Mouse (Mus musculus): Measurements from ENCODE around the gene Cbfb. TPM values are rescaled to one million over a fixed set of nuclear protein-coding genes. Genes with fewer than 3 reads are reported as not detected.

Cbfb gene
- polyA plus RNA-seq, 1 experiment: 14.0 TPM

GRCm38 (mm10) chr8:105265128-105265527 lies 94.7 kb downstream of the Cbfb start:
- Histone ChIP-seq H3K4me1 (ENCODE audit: control insufficient read depth, insufficient read depth, insufficient read length, low read length) (peaks cover 5% of the 10 kb centered on the region; the same call in 1 of the 2 replicates), H3K27ac (replicated peaks; ENCODE audit: low read depth, low read length) (no peak overlapping the region), H3K4me3 (ENCODE audit: insufficient read depth, low read depth, low read length) (peak overlapping the region; percentile 84)

GRCm38 (mm10) chr8:105266775-105267174 lies 96.3 kb downstream of the Cbfb start:
- no peak overlapping the region for H3K27ac ChIP-seq (replicated peaks; ENCODE audit: low read depth, low read length)
- peaks cover 5% of the 10 kb centered on the region; the same call in 1 of the 2 replicates for H3K4me1 ChIP-seq (ENCODE audit: control insufficient read depth, insufficient read depth, insufficient read length, low read length)
- no peak overlapping the region for H3K4me3 ChIP-seq (ENCODE audit: insufficient read depth, low read depth, low read length)

Other genes starting within 250 kb of the Cbfb start
- gene Ces2e, start 244.4 kb upstream of the Cbfb start, polyA plus RNA-seq (2012; ENCODE audit: insufficient read depth, insufficient read length, missing spikeins): not detected in 2 replicates
- not detected in 2 replicates for gene Ces2f, start 223.3 kb upstream of the Cbfb start, polyA plus RNA-seq (2012; ENCODE audit: insufficient read depth, insufficient read length, missing spikeins)
- gene Ces2g, start 209.0 kb upstream of the Cbfb start, polyA plus RNA-seq (2012; ENCODE audit: insufficient read depth, insufficient read length, missing spikeins): 1.5 and 2.6 TPM in 2 replicates
- gene Ces2h, start 169.8 kb upstream of the Cbfb start, polyA plus RNA-seq (2012; ENCODE audit: insufficient read depth, insufficient read length, missing spikeins): not detected in 2 replicates
- gene Ces3a, start 122.1 kb upstream of the Cbfb start, polyA plus RNA-seq (2012; ENCODE audit: insufficient read depth, insufficient read length, missing spikeins): 0.91 TPM in 1 of 2 replicates, not detected in the other
- gene Ces3b, start 86.9 kb upstream of the Cbfb start, polyA plus RNA-seq (2012; ENCODE audit: insufficient read depth, insufficient read length, missing spikeins): not detected in 2 replicates
- gene Ces4a, start 38.9 kb upstream of the Cbfb start, polyA plus RNA-seq (2012; ENCODE audit: insufficient read depth, insufficient read length, missing spikeins): not detected in 2 replicates
- 15.1 and 17.8 TPM in 2 replicates for gene D230025D16Rik, start 54.5 kb downstream of the Cbfb start, polyA plus RNA-seq (2012; ENCODE audit: insufficient read depth, insufficient read length, missing spikeins)
- gene B3gnt9, start 84.5 kb downstream of the Cbfb start, polyA plus RNA-seq (2012; ENCODE audit: insufficient read depth, insufficient read length, missing spikeins): 1.9 and 2.8 TPM in 2 replicates
- 5.1 TPM in 2 replicates for gene Tradd, start 93.9 kb downstream of the Cbfb start, polyA plus RNA-seq (2012; ENCODE audit: insufficient read depth, insufficient read length, missing spikeins)
- gene Fbxl8, start 94.0 kb downstream of the Cbfb start, polyA plus RNA-seq (2012; ENCODE audit: insufficient read depth, insufficient read length, missing spikeins): 2.0 TPM in 2 replicates
- 5.0 and 6.9 TPM in 2 replicates for gene Hsf4, start 99.1 kb downstream of the Cbfb start, polyA plus RNA-seq (2012; ENCODE audit: insufficient read depth, insufficient read length, missing spikeins)
- 57.4 and 71.2 TPM in 2 replicates for gene Nol3, start 105.5 kb downstream of the Cbfb start, polyA plus RNA-seq (2012; ENCODE audit: insufficient read depth, insufficient read length, missing spikeins)
- gene 4931428F04Rik, start 119.2 kb downstream of the Cbfb start, polyA plus RNA-seq (2012; ENCODE audit: insufficient read depth, insufficient read length, missing spikeins): 0.63 and 1.4 TPM in 2 replicates
- 0.83 and 3.3 TPM in 2 replicates for gene Exoc3l, start 125.4 kb downstream of the Cbfb start, polyA plus RNA-seq (2012; ENCODE audit: insufficient read depth, insufficient read length, missing spikeins)
- 22.5 and 27.0 TPM in 2 replicates for gene E2f4, start 127.0 kb downstream of the Cbfb start, polyA plus RNA-seq (2012; ENCODE audit: insufficient read depth, insufficient read length, missing spikeins)
- gene Elmo3, start 134.9 kb downstream of the Cbfb start, polyA plus RNA-seq (2012; ENCODE audit: insufficient read depth, insufficient read length, missing spikeins): 1.1 and 4.7 TPM in 2 replicates
- 0.83 and 0.99 TPM in 2 replicates for gene Lrrc29, start 155.6 kb downstream of the Cbfb start, polyA plus RNA-seq (2012; ENCODE audit: insufficient read depth, insufficient read length, missing spikeins)
- 60.5 and 72.6 TPM in 2 replicates for gene Tmem208, start 155.7 kb downstream of the Cbfb start, polyA plus RNA-seq (2012; ENCODE audit: insufficient read depth, insufficient read length, missing spikeins)
- gene Fhod1, start 177.3 kb downstream of the Cbfb start, polyA plus RNA-seq (2012; ENCODE audit: insufficient read depth, insufficient read length, missing spikeins): 2.1 and 3.3 TPM in 2 replicates
- gene Slc9a5, start 178.2 kb downstream of the Cbfb start, polyA plus RNA-seq (2012; ENCODE audit: insufficient read depth, insufficient read length, missing spikeins): 0.24 TPM in 1 of 2 replicates, not detected in the other
- gene Plekhg4, start 202.6 kb downstream of the Cbfb start, polyA plus RNA-seq (2012; ENCODE audit: insufficient read depth, insufficient read length, missing spikeins): not detected in 2 replicates
- not detected in 2 replicates for gene Kctd19, start 242.8 kb downstream of the Cbfb start, polyA plus RNA-seq (2012; ENCODE audit: insufficient read depth, insufficient read length, missing spikeins)
- 0.88 and 1.0 TPM in 2 replicates for gene Lrrc36, start 242.9 kb downstream of the Cbfb start, polyA plus RNA-seq (2012; ENCODE audit: insufficient read depth, insufficient read length, missing spikeins)